Mouse (Mus musculus): ENCODE data around the gene Hoxd11. TPM values are rescaled to one million over a fixed set of nuclear protein-coding genes. Genes with fewer than 3 reads are reported as not detected.

Gene Hoxd11
- total RNA-seq, 1 experiment from 2014 or later = not detected

DNA sequence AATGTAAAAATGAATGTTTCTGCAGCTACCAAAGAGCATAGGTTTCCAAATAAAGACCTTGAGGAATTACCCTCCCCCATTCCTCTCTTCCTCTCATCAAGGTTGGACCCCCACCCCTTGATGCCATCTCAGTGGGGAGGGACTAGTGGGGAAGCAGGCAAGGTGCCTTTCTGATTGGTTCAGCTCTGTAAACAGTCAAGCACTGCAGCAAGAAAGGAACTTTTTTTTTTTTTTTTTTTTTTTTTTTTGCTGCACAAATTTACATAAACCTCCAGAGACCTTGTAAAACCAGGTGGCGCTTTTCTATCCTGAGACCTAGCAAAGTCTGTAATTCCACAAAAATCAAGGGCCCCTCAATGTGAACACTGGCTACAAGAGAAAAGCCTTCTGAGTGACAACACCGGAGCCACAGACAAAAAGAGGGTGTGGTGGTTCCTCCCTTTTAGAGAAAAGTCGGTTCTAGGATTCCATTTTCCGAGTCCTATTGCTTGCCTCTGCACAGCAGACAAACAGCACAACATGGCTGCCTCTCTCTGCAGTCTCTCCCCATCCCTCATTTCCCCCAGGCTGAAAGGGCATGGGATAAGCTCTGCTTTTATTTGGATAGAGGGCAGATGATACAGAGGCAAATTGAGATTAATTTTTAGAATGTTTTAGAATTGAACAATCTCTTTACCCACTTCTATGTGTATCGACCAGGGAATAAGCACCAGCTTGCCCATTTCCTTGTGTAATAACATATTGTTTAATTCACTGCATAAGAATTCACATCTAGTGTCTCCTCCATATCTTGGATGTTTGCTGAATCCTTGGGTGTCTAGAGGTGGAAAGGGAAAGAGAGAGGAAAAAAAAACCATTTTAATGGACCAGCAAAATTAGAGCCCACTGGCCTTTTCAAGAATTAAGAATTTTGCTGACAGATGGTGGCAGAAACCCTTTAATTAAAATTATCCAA lies 30.4 kb downstream of the Hoxd11 start:
- DNase-seq = no peak

DNA sequence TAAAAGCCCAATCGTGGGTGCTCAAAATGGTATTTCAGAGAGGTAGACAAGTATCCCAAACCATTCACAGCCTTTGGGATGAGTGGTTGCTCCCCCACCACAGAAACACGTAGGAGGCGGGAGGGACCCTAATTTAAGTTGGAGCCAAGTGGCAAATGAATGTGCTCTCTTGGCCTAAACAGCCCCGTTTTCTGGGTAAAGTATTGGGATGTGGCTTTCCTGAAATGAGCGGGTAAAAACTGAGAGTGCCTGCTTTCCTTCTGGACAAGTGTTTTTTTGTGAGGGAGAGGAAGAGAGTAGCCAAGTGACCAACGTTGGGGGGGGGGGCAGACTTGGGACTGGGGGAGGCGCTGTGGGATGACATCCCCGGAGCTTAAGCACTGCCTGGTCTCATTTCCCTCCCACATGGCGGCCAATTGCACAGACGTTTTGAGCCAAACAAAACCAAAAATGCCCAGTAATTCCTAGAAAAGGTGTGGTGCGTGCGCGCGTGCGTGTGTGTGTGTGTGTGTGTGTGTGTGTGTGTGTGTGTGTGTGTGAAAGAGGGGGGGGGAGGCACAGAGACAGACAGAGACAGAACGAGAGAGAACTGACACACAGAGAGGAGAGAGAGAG lies 31.7 kb downstream of the Hoxd11 start:
- DNase-seq = peak; percentile 59

DNA sequence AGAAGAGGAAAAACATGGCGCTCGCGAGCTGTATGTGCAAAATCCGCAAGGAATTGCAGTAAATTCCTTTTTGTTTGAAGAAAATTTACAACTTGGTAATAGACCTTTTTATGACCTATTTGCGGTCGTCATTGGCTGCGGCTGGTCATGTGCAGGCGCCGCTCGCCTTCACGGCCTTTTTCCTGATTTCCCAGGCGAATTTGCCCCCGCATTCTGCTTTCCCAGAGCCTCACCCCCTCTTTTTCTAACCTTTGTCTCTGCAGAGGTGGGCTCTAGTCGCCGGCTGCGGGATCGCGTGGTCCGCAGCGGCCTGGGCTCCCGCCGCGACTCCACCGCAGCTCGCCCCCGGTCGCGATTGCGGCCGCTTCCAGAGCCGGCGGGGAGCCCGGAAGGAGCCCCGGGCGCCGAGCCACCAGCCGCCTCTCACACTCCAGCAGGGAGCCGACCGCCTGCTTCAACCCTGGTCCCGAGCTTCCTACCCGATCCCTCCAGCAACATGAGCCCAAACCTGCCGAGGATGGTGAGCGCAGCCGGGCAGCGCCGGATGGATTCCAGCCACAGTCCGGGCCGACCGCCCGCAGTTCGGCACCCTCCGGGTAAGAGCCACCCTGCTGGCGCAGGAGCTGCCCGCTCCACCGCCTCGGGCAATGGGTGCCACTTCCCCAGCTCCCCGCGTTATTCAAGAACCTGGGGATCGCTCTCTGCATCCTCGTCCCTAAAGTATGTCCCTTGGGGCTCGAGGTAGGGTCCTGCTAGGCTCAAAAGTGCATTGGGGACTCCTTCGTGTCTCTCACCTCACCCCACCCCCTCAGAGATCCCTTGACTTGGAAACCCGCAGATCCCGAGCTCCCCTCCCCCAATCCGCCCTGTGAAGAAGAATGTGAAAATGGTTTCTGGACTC lies 32.6 kb downstream of the Hoxd11 start, which contains the start of the genes Hoxd3 and Hoxd4:
TSS of gene Hoxd3 (plus strand) at position 207 of the 901 bp plus-strand sequence.
TSS of gene Hoxd4 (plus strand) at position 209 of the 901 bp plus-strand sequence.
- DNase-seq = peak; percentile 81

DNA sequence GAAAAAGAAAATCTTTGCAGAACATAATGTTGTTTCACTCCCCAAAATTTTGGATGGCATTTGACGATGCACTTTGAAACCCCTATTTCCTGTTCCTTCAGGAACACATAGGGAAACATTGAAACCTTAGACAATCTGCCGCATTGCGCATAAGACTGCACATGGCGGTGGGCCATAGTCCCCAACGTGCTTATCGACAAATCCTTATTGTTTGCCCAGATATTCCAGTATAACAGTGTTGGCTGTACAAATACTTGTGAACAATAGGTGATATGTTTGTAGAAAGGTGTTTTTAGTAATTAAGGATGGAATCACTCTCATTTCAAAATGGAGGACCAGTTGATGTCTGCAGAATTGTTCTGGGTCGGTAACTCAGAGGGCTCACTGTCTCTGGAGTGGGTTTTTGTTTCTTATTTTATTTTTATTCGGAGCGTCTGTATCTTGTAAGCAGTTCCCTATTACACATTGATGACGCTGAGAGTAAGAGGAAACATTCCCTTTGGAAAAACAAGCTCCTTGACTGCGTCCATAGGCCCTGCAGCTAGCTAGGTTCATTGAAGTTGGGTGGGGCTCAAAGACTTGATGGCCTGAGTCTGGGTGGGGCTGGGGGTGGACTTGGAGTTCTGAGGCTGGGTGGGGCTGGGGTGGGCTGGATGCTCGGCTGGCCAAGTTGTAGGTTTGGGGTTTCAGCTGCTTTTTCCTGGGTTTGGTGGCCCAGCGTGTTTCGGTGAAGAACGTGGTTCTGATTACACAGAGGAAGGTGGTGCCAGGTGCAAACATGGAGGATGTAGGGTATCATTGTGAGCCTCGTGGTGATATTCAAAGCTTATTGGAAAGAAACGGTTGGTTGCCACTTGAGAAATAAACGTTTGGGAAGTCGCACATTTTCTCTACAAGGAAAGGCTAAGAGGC lies 34.1 kb downstream of the Hoxd11 start:
- DNase-seq = no peak

DNA sequence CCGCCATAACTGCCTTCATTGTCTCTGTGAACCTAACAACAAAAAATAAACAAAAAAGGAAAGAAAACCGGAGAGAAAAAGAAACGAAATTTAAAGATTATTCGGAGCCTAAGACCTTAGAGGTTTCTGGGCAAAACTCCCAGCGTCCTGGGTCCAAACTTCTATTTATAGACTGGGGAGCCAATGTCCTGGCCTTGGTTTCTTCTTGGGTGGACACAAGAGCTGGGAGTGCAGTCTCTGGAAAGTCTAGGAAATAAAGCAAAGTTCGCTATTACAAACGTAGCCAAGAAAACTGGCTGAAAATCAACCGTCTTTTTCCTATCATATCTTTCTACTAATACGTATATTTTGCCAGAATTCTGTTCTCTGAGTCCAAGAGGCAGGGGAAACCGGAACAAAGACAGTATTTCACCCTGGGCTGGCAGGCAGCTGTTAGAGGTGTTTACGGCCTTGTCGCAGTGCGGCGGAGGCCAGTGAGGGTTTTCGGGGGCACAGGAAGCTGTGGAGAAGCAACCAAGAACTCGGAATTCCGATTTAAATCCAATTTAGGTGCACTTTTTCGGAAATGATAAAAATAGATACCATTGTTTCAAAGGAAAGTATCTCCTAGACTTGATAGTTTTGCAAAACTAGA lies 34.9 kb downstream of the Hoxd11 start:
- peak; percentile 58 for DNase-seq

DNA sequence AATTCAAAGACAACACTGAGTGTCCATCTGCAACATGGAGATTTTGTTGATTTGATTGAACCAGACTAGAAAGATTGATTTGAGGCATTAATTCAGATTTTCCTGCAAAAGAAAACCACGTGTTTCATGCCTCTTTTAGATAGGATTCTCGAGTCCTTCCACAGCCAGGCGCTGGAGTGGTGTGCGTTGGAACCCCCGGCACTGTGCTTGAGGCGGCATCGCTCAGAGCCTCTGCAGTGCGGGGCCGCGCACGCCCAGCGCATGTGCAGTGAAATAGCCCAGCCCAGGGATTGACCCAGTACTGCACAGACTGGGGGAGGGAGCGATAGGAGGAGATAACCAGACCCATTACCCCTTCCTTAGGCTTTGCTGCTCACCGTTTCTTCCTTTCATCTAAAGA lies 35.5 kb downstream of the Hoxd11 start:
- DNase-seq = peak; percentile 77

DNA sequence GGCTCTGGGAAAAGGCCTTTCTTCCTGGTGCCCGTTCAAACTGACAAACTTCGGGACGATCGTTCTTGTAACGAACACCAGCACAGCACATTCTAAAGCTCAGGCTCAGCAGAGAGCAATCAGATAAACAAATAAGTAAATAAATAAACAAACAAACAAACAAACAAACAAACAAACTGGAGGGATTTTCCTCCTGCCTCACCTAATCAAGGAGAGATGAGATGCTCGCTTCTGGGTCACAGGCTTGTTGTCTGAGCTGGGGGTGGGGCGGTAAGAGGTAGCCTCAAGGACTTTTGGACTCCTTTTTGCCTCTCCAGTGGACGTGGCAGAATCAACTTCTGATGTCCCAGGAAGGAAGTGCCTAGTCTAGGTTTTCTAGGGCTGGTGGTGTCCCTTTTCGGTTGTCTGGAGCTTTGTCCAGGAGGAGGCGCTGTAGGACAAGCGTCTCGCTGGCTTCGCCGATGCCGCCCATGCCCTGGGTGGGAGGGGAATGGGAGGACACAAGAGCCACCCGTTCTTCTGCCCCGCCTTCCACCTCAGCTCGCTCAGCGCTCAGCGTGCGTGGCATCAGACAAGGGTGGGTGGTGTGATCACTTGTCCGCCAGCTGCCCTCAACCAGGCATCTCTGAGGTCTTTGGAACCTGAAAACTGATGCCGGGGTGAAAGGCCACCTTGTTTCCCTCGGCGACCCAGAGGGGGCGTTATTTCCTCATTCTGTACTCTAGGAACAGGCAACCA lies 36.3 kb downstream of the Hoxd11 start:
- peak; percentile 97 for DNase-seq

DNA sequence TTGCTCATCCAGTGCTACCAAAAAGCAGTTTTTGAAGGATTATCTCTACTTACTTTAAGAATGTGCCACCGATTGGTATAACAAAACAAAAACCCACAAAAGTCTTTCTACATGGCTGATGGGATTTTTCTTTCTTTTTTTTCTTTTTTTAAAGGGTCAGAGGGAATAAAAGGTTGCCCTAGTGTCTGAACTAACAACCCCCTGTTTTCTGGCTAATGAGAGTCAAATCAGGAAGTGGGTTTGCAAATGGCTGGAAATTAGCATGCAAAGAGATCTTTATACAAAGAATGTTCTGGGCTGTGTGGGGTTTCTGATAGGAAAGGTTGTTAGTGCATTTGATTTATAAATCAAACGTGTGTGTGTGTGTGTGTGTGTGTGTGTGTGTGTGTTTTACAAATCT lies 41.0 kb downstream of the Hoxd11 start:
- no peak for DNase-seq

DNA sequence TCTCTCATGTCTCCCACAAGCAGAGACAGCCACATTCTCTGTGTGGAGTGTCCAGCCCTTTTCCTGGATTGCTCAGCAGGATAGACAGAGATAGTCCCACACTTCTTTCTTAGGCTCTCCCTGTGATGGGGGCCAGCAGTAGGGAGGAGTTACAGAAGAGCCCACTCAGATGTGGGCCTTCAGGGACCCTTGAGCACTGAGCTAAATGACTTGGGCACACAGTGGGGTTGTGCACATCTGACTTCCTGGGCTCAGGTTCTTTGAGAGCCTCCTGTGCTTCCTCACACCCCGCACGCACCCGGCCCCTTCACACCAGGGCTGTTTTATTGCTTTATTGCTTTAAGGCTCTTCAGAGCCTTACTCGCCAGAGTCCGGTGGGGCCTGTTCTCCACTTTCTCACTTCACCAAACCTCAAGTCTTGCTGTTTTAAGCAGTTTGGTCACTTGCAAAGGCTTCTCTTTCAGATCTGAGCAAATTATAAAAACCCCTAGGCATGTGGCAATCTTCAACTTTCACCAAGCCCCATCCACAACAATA lies 41.7 kb downstream of the Hoxd11 start:
- no peak for DNase-seq

DNA sequence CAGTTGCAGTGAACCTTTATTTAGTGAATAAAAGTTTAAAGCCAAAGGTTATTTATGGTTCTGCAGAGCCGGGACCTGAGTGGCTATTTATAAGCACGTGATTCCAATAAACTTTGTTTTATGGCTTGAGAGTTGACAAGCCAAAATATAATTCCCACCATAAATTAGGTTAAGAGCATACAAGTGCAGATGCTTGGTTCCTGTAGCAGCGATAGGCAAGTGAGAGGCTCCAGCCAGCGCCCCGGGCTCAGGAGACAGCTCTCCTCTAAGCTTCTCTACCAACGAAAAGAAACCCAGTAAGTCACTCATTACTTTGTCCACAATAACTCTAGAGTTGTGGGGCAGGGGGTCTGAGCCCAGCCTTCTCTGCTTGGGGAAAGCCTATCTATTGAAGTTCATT lies 42.5 kb downstream of the Hoxd11 start:
- DNase-seq = no peak

DNA sequence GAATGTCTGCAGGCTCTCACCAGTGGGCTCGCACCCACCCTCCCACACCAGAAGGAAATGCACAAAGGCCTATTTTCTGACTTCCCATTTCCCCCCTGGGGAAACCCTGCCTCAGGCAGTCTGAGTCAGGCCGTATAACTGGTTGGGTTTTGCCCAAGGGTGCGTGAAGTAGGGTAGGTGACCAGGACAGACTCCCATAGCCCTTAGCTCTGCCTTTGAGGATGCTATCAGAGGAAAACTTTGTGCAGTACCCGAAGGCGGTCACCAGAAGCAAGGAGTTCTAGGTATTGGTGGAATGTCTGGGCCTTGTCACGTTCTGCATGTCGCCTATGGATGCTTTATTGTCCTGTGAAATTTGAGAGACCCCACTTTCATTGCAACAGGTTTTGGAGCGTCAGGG lies 43.6 kb downstream of the Hoxd11 start:
- no peak for DNase-seq

DNA sequence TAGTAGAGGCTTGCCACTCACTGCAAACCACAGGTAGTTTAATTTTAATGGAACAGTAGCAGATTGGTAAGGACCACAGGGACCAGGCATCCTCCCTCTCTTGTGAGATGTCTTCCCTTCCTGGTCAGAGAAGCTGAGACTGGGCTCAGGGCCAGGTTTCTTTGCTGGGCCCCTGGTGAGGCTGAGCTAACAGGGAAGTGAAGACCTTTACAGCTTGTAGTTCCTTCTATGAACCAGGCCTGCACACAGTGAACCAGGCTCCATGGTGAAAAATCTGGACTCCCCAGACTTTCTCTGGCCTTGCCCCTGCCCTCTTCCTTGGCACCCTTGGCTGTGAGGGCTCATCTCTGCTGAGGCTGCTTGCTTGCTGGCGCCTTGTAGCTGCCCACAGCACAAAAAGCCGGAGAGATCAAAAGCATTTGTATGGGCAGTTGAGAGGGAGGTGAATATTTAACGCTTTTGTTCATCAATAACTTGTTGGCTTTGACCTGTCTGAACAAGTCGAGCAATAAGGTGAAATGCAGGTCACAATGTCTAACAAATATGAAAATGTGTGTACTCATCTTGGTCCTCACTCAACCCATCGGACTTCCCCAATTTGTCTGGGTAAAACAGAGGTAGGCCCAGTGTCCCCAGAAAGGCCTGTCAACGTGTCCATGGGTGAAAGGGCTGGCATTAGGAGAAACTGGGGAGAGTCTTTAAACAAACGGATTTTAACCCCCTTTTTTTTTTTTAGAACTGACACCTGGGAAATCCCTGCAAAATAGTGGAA lies 45.1 kb downstream of the Hoxd11 start:
- DNase-seq = peak; percentile 47

DNA sequence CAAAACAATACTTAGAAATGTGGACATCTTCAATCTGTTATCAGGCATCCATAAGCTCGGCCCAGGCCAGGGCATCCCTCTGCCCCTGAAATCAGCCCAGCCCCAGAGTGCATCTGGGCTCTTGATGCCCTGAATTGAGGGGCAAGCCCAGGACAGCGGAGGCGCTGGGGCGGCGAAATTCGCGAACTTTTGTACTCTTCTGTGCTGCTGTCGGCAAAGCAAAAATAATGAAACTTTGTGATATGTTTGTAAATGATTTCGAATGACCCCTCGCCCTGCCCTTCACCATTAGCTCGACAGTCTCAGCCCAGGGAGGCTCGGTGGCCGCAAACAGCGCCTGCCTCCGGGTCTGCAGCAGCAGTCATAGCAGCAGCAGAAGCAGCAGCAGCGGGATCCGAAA lies 45.8 kb downstream of the Hoxd11 start:
- DNase-seq = no peak

DNA sequence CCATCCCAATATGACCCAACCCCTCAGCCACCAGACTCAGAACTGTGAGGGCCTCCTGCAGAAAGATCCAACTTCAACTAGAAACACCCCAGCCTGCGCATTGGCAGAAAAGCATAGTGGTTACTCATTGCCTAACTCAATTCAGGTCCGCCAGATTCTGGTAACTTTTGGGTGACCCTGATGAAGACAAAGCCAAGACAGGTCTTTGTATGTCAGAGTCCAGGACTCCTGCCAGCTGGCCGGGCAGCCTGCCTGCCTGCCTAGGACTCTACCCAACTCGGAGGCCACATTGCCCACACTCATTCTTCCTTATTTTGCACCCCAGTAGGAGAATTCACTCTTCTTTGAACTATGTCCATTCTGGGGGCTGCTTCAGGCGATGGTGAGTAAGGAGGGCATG lies 47.2 kb downstream of the Hoxd11 start, which contains the start of gene Gm28230:
TSS of gene Gm28230 (plus strand) at position 178 of the 400 bp plus-strand sequence.
- DNase-seq = peak; percentile 58

DNA sequence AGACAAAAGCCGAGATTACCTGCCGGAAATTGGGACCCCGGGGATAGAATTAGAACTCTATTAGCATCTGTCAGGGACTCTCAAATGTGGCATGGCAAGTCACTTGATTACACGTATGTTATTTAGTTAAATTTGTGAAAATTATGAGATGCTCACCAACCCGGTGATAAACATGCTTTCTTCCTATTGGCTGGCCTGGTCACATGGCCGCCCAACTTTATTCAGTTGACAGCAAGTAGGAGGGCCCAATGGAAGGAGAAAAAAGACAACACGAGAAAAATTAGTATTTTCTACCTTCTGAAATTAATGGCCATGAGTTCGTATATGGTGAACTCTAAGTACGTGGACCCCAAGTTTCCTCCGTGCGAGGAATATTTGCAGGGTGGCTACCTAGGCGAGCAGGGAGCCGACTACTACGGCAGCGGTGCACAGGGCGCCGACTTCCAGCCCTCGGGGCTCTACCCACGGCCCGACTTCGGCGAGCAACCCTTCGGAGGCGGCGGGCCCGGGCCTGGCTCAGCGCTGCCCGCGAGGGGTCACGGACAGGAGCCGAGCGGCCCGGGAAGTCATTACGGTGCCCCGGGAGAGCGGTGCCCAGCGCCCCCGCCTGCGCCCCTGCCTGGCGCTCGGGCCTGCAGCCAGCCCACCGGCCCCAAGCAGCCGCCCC lies 47.7 kb downstream of the Hoxd11 start:
- no peak for DNase-seq

DNA sequence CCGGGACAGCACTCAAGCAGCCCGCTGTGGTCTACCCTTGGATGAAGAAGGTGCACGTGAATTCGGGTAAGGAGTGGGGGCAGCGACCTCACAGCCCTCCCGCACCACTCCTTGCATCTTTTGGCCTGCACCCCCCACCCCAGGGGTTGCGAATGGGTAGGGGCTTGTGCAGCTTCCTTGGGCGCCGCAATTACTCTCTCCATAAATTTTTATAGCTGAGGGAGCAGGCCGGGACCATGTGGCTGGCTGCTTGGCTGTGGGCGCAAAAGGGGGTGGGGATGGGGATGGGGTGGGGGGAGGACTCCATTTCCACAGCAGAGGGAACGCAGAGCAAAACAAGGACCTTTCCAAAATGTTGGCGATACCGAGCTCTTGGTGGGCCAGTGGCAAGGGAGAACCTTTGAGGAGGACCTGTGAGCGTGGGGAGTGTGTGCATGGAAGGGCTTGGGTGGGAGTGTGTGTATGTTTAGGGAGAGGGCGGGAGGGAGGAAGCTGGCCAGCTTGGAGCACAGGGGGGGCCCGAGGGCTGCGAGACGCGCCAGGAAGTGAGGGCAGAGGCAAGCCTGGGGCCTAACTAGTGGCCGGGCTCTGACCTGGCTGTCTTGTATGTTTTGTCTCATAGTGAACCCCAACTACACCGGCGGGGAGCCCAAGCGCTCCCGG lies 48.4 kb downstream of the Hoxd11 start:
- DNase-seq = no peak

DNA sequence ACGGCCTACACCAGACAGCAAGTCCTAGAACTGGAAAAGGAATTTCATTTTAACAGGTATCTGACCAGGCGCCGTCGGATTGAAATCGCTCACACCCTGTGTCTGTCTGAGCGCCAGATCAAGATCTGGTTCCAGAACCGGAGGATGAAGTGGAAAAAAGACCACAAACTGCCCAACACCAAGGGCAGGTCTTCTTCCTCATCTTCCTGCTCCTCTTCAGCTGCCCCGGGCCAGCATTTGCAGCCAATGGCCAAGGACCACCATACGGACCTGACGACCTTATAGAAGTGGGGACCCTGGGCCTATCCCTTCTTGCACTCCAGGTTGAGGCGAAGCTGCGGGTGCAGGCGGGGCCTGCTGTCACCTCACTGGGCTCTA lies 48.9 kb downstream of the Hoxd11 start:
- no peak for DNase-seq

DNA sequence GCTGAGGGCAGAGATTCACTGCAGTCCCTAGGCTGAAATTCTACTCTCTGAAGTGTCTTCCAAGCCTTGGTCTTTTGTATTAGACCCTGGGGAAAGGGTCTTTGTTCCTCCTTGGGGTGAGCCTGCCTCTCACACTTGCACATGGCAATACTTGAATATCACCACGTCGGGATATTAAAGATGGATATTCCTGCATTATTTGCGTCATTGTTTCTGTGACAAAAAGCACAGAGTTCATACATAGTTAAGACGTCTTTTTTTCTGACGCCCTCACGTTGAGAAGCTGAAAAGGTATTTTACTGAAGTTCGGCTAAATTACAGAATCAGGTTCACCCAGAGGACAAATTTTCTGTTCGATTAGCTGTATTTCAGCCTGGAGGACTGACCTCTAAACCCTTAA lies 51.0 kb downstream of the Hoxd11 start:
- no peak for DNase-seq
